In genomic region chr1:183315783-183316182, GRCm38 (mm10) we compare ENCODE assay signal across 13 mouse cellular contexts. TPM values are rescaled to one million over a fixed set of nuclear protein-coding genes. Genes with fewer than 3 reads are reported as not detected.
DNase-seq lines count a peak whose midpoint lies in the region; ATAC-seq and TF ChIP-seq lines count a peak whose summit lies in the region.
"Had no signal": no experiment of that assay in that cellular context is flagged by ENCODE, and none has a peak within 500 bp of the region (broad histone marks: within the 10 kb centered on the region; RNA-seq: fewer than 3 reads in every experiment).

No protein-coding gene starts in this region.

- POLR2A ChIA-PET in Patski (lab: Charles Lee) = no interaction called here

- H3K9ac ChIP-seq in hindbrain, postnatal 0 days (replicated peaks; ENCODE audit: low read length) = no peak overlapping the region
- H3K9ac ChIP-seq in hindbrain, embryonic 16.5 days (ENCODE audit: low read depth, low read length) = no peak overlapping the region
- H3K9ac ChIP-seq in midbrain, embryonic 14.5 days (replicated peaks; ENCODE audit: low read length) = no peak overlapping the region
- H3K9ac ChIP-seq in midbrain, embryonic 15.5 days = no peak overlapping the region
- H3K9ac ChIP-seq: liver, embryonic 13.5 days had no signal

- H3K4me2 ChIP-seq in hindbrain, postnatal 0 days (ENCODE audit: low read depth, low read length) = no peak overlapping the region
- no peak overlapping the region for H3K4me2 ChIP-seq in hindbrain, embryonic 16.5 days (ENCODE audit: low read length)
- H3K4me2 ChIP-seq in midbrain, embryonic 14.5 days (ENCODE audit: low read length) = no peak overlapping the region
- no peak overlapping the region for H3K4me2 ChIP-seq in midbrain, embryonic 15.5 days
- H3K4me2 ChIP-seq: liver, embryonic 13.5 days had no signal

- no peak for DNase-seq in hindbrain, postnatal 0 days (ENCODE audit: low spot score)
- peak; percentile 14 for DNase-seq in midbrain, embryonic 14.5 days
- no peak for DNase-seq in Patski (ENCODE audit: low read depth, low spot score)
- peak; percentile 21 for DNase-seq in retina, postnatal 1 day
- DNase-seq in layer of hippocampus, adult 18-20 months (ENCODE audit: low spot score in 2 of 2) = no peak
- no peak for DNase-seq in neural tube, embryonic 10.5 days (ENCODE audit: extremely low spot score, low spot score)
- DNase-seq: cerebellum, adult 11 months; gastrocnemius, postnatal 10 days; heart, postnatal 14 days; liver, embryonic 13.5 days; right cerebral cortex, postnatal 14 days had no signal

- 88% methylated on average over 2 of the region's 2 CpGs for WGBS in hindbrain, postnatal 0 days
- WGBS in hindbrain, embryonic 16.5 days = 94% methylated on average over 2 of the region's 2 CpGs
- 91% methylated on average over 2 of the region's 2 CpGs for WGBS in midbrain, embryonic 14.5 days
- WGBS in midbrain, embryonic 15.5 days = 88% methylated on average over 2 of the region's 2 CpGs

- TF ChIP-seq CTCF in hindbrain, postnatal 0 days (IDR thresholded peaks at IDR 0.05; ENCODE audit: low read depth) = peak; percentile 37
- TF ChIP-seq CTCF in Patski (IDR thresholded peaks at IDR 0.05) = peak; percentile 59

- no peak overlapping the region for H3K27ac ChIP-seq in hindbrain, postnatal 0 days
- H3K27ac ChIP-seq in hindbrain, embryonic 16.5 days (ENCODE audit: low read depth, low read length) = no peak overlapping the region
- H3K27ac ChIP-seq in midbrain, embryonic 14.5 days (replicated peaks; ENCODE audit: low read depth, low read length) = no peak overlapping the region
- H3K27ac ChIP-seq in midbrain, embryonic 15.5 days = no peak overlapping the region
- H3K27ac ChIP-seq: liver, embryonic 13.5 days had no signal

- in situ Hi-C loops in Patski (cut with MboI; ENCODE audit: low pct_unique_long_range_greater_than_20kb) = no loop called here

- H3K4me1 ChIP-seq in hindbrain, postnatal 0 days (ENCODE audit: insufficient read depth, low read length) = no peaks in the 10 kb centered on the region
- H3K4me1 ChIP-seq in hindbrain, embryonic 16.5 days (ENCODE audit: control insufficient read depth, insufficient read depth, low read depth, low read length) = no peaks in the 10 kb centered on the region
- H3K4me1 ChIP-seq in midbrain, embryonic 14.5 days (ENCODE audit: control insufficient read depth, insufficient read depth, low read length) = no peaks in the 10 kb centered on the region
- no peaks in the 10 kb centered on the region for H3K4me1 ChIP-seq in midbrain, embryonic 15.5 days
- H3K4me1 ChIP-seq: liver, embryonic 13.5 days had no signal

- H3K36me3 ChIP-seq in hindbrain, postnatal 0 days (ENCODE audit: insufficient read depth, low read length) = peaks cover 51% of the 10 kb centered on the region
- peaks cover 21% of the 10 kb centered on the region for H3K36me3 ChIP-seq in hindbrain, embryonic 16.5 days (ENCODE audit: control insufficient read depth, insufficient read depth, low read length)
- H3K36me3 ChIP-seq in midbrain, embryonic 14.5 days (ENCODE audit: control insufficient read depth, insufficient read depth, low read length) = peaks cover 76% of the 10 kb centered on the region
- peaks cover 52% of the 10 kb centered on the region for H3K36me3 ChIP-seq in midbrain, embryonic 15.5 days (replicated peaks)

- no peak overlapping the region for H3K4me3 ChIP-seq in hindbrain, postnatal 0 days (ENCODE audit: low read length)
- H3K4me3 ChIP-seq in hindbrain, embryonic 16.5 days (ENCODE audit: low read length) = no peak overlapping the region
- H3K4me3 ChIP-seq in midbrain, embryonic 14.5 days (replicated peaks; ENCODE audit: low read depth, low read length) = no peak overlapping the region
- no peak overlapping the region for H3K4me3 ChIP-seq in midbrain, embryonic 15.5 days
- H3K4me3 ChIP-seq: liver, embryonic 13.5 days had no signal

- no peaks in the 10 kb centered on the region for H3K27me3 ChIP-seq in hindbrain, postnatal 0 days (ENCODE audit: insufficient read depth, low read length)
- H3K27me3 ChIP-seq in hindbrain, embryonic 16.5 days (replicated peaks; ENCODE audit: control insufficient read depth, insufficient read depth, low read length) = no peaks in the 10 kb centered on the region
- H3K27me3 ChIP-seq in midbrain, embryonic 14.5 days (ENCODE audit: control insufficient read depth, insufficient read depth, low read length) = no peaks in the 10 kb centered on the region
- no peaks in the 10 kb centered on the region for H3K27me3 ChIP-seq in midbrain, embryonic 15.5 days (replicated peaks)
- H3K27me3 ChIP-seq in Patski = no peaks in the 10 kb centered on the region
- H3K27me3 ChIP-seq: liver, embryonic 13.5 days had no signal

- CTCF ChIA-PET in Patski (lab: Charles Lee) = interaction anchor here (0.9 to 1.6 kb wide), 4 partner anchors 9 to 17 kb away, joined by 3 to 4 read pairs (median 4); no protein-coding TSS in a partner anchor

- no peaks in the 10 kb centered on the region for H3K9me3 ChIP-seq in hindbrain, postnatal 0 days (ENCODE audit: low read length)
- no peaks in the 10 kb centered on the region for H3K9me3 ChIP-seq in hindbrain, embryonic 16.5 days (ENCODE audit: control insufficient read depth, low read length)
- H3K9me3 ChIP-seq in midbrain, embryonic 14.5 days (ENCODE audit: control insufficient read depth, low read length) = no peaks in the 10 kb centered on the region
- H3K9me3 ChIP-seq in midbrain, embryonic 15.5 days = no peaks in the 10 kb centered on the region
- H3K9me3 ChIP-seq: liver, embryonic 13.5 days had no signal

- ATAC-seq in hindbrain, postnatal 0 days = no peak
- ATAC-seq in hindbrain, embryonic 16.5 days = no peak
- no peak for ATAC-seq in midbrain, embryonic 14.5 days (ENCODE audit: low FRiP score, low TSS enrichment)
- ATAC-seq in midbrain, embryonic 15.5 days (replicated peaks) = no peak
- ATAC-seq in Patski = no peak

RNA-seq across cellular contexts. Expression of gene Brox, which starts 18.7 kb away (rescaled TPM):
- total RNA-seq in hindbrain, postnatal 0 days (2014; rRNA removed) = 80.6 and 93.8 TPM in 2 replicates
- 82.3 and 84.4 TPM in 2 replicates for polyA plus RNA-seq in hindbrain, postnatal 0 days (2015; fragmentation: Nextera tagmentation; extraction: Ambion mirVana)
- polyA plus RNA-seq in hindbrain, embryonic 16.5 days (2015; fragmentation: Nextera tagmentation; extraction: Ambion mirVana) = 98.7 and 103 TPM in 2 replicates
- polyA plus RNA-seq in midbrain, embryonic 14.5 days (2014; fragmentation: Nextera tagmentation; extraction: Ambion mirVana) = 90.0 and 125 TPM in 2 replicates
- 99.6 and 106 TPM in 2 replicates for polyA plus RNA-seq in midbrain, embryonic 15.5 days (2015; fragmentation: Nextera tagmentation; extraction: Ambion mirVana)
- 58.9 TPM for polyA plus RNA-seq in Patski (2021)
- total RNA-seq in layer of hippocampus, adult 18-20 months (2021) = 10 to 100 TPM; 49.2 to 50.1 TPM

RNA-seq across cellular contexts. Expression of gene Aida, which starts 19.4 kb away (rescaled TPM):
- 48.5 and 63.1 TPM in 2 replicates for total RNA-seq in hindbrain, postnatal 0 days (2014; rRNA removed)
- 49.9 and 52.6 TPM in 2 replicates for polyA plus RNA-seq in hindbrain, postnatal 0 days (2015; fragmentation: Nextera tagmentation; extraction: Ambion mirVana)
- polyA plus RNA-seq in hindbrain, embryonic 16.5 days (2015; fragmentation: Nextera tagmentation; extraction: Ambion mirVana) = 51.2 and 54.4 TPM in 2 replicates
- polyA plus RNA-seq in midbrain, embryonic 14.5 days (2014; fragmentation: Nextera tagmentation; extraction: Ambion mirVana) = 35.1 and 52.4 TPM in 2 replicates
- 48.5 and 57.1 TPM in 2 replicates for polyA plus RNA-seq in midbrain, embryonic 15.5 days (2015; fragmentation: Nextera tagmentation; extraction: Ambion mirVana)
- 46.9 TPM for polyA plus RNA-seq in Patski (2021)
- total RNA-seq in layer of hippocampus, adult 18-20 months (2021) = 10 to 100 TPM; 49.8 to 53.9 TPM

RNA-seq across cellular contexts. Expression of gene Mia3, which starts 53.6 kb away (rescaled TPM):
- total RNA-seq in hindbrain, postnatal 0 days (2014; rRNA removed) = 132 and 148 TPM in 2 replicates
- polyA plus RNA-seq in hindbrain, postnatal 0 days (2015; fragmentation: Nextera tagmentation; extraction: Ambion mirVana) = 98.1 and 98.8 TPM in 2 replicates
- polyA plus RNA-seq in hindbrain, embryonic 16.5 days (2015; fragmentation: Nextera tagmentation; extraction: Ambion mirVana) = 102 and 116 TPM in 2 replicates
- 101 and 117 TPM in 2 replicates for polyA plus RNA-seq in midbrain, embryonic 14.5 days (2014; fragmentation: Nextera tagmentation; extraction: Ambion mirVana)
- polyA plus RNA-seq in midbrain, embryonic 15.5 days (2015; fragmentation: Nextera tagmentation; extraction: Ambion mirVana) = 106 and 114 TPM in 2 replicates
- 192 TPM for polyA plus RNA-seq in Patski (2021)
- 100 to 1,000 TPM; 197 to 218 TPM for total RNA-seq in layer of hippocampus, adult 18-20 months (2021)

Comparison
In these comparisons a context has a peak if more than half of its experiments do, and no peak if none do; other contexts are left out.
1. DNase-seq: peak in midbrain, embryonic 14.5 days (single experiment) and retina, postnatal 1 day (single experiment); none in hindbrain, postnatal 0 days (single experiment), Patski (single experiment), layer of hippocampus, adult 18-20 months (0 of 2) and neural tube, embryonic 10.5 days (single experiment).